Mouse (Mus musculus) lung, postnatal 0 days (tissue): ENCODE results near the gene Itprip. TPM values are rescaled to one million over a fixed set of nuclear protein-coding genes. Genes with fewer than 3 reads are reported as not detected.
A peak's percentile ranks its signal among the peaks of the same experiment; 100 is the strongest.

ENCODE experiments used
- ATAC-seq: fragments of 200-750 bp; cut with Nextera tagmentation; 2 replicates; pipeline ENCODE4 v1.8.0; 2017; ENCODE audit warnings: moderate library complexity
- DNase-seq: peaks from one replicate; pipeline ENCODE4 v3.0.0-alpha.2; 2016; ENCODE audit warnings: low spot score
- H3K27ac ChIP-seq: fragments of 300-500 bp; sonication (generic); 2 replicates; pipeline ENCODE4 v1.5.1; 2014; ENCODE audit warnings: antibody characterized with exemption, mild to moderate bottlenecking, low read length, mixed read lengths
- H3K27me3 ChIP-seq: fragments of 300-500 bp; sonication (generic); replicated peaks from 2 replicates; pipeline ENCODE4 v1.6.1; 2014; ENCODE audit warnings: low read length, mixed read lengths; ENCODE audit not compliant: insufficient read depth
- H3K36me3 ChIP-seq: fragments of 300-500 bp; sonication (generic); 2 replicates; pipeline ENCODE4 v1.6.1; 2014; ENCODE audit warnings: low read length, mixed read lengths; ENCODE audit not compliant: insufficient read depth
- H3K4me1 ChIP-seq: fragments of 300-500 bp; sonication (generic); 2 replicates; pipeline ENCODE4 v1.6.1; 2014; ENCODE audit warnings: antibody characterized with exemption, low read depth, low read length, mixed read lengths; ENCODE audit not compliant: insufficient read depth
- H3K4me2 ChIP-seq: fragments of 300-500 bp; sonication (generic); replicated peaks from 2 replicates; pipeline ENCODE4 v1.6.1; 2014; ENCODE audit warnings: low read depth, mild to moderate bottlenecking, low read length, moderate library complexity, mixed read lengths
- H3K4me3 ChIP-seq: fragments of 300-500 bp; sonication (generic); 2 replicates; pipeline ENCODE4 v1.5.1; 2014; ENCODE audit warnings: low read depth, low read length
- H3K9ac ChIP-seq: fragments of 300-500 bp; sonication (generic); replicated peaks from 2 replicates; pipeline ENCODE4 v1.6.1; 2014; ENCODE audit warnings: low read depth, mild to moderate bottlenecking
- H3K9me3 ChIP-seq: fragments of 300-500 bp; sonication (generic); 2 replicates; pipeline ENCODE4 v1.6.1; 2016; ENCODE audit warnings: low read length, mixed read lengths
- CTCF ChIP-seq: IDR thresholded peaks from 2 replicates; pipeline ENCODE4 v1.5.1; 2016; ENCODE audit warnings: antibody characterized with exemption, mild to moderate bottlenecking
- EP300 ChIP-seq: IDR thresholded peaks from 2 replicates; pipeline ENCODE4 v1.6.1; 2016; ENCODE audit warnings: antibody characterized with exemption, mild to moderate bottlenecking, control low read depth
- WGBS: fragments of 180-500 bp; shearing (Covaris S2); extraction: QIAGEN DNeasy Blood & Tissue Kit; methylation state at CpG from one replicate; pipeline ENCODE4 v1.1.7; 2014; 5-methylcytosine and 5-hydroxymethylcytosine counted together
- polyA plus RNA-seq: library from polyadenylated mRNA; unstranded; fragments of >200 nt; fragmentation: Nextera tagmentation; extraction: Ambion mirVana; gene quantifications from 2 replicates; pipeline ENCODE4 v1.2.1, GENCODE M21; 2015

Gene Itprip
- polyA plus RNA-seq, 1 experiment from 2014 or later: 15.6 TPM

GRCm38 (mm10) chr19:47891562-47892312, 27.4 kb downstream of the Itprip start:
- no peaks in the 10 kb centered on the region; the same call in 1 of the 2 replicates for H3K4me1 ChIP-seq
- no peaks in the 10 kb centered on the region for H3K27me3 ChIP-seq
- H3K4me2 ChIP-seq: peak overlapping the region; percentile 39; the same call in 1 of the 2 replicates
- H3K27ac ChIP-seq: peak overlapping the region; percentile 78
- WGBS: 45% methylated on average over 11 of the region's 11 CpGs
- H3K36me3 ChIP-seq: peaks cover 27% of the 10 kb centered on the region
- H3K4me3 ChIP-seq: no peak overlapping the region
- H3K9me3 ChIP-seq: no peaks in the 10 kb centered on the region
- peak; percentile 80 for ATAC-seq
- H3K9ac ChIP-seq: no peak overlapping the region
- DNase-seq: peak; percentile 81
- TF ChIP-seq CTCF (no peak), EP300 (peak; percentile 61)

GRCm38 (mm10) chr19:47890489-47891130, 28.5 kb downstream of the Itprip start:
- Histone ChIP-seq H3K4me2 (peak overlapping the region; percentile 39), H3K9ac (no peak overlapping the region), H3K36me3 (peaks cover 18% of the 10 kb centered on the region; the same call in 1 of the 2 replicates), H3K27ac (peak overlapping the region; percentile 78), H3K4me3 (peak overlapping the region; percentile 23), H3K27me3 (no peaks in the 10 kb centered on the region), H3K9me3 (no peaks in the 10 kb centered on the region), H3K4me1 (peaks cover 8% of the 10 kb centered on the region; the same call in 1 of the 2 replicates)
- TF ChIP-seq EP300 (peak; percentile 82), CTCF (no peak)
- ATAC-seq (peak; percentile 39), DNase-seq (peak; percentile 72)
- 25% methylated on average over 10 of the region's 10 CpGs for WGBS

- peaks cover 8% of the 10 kb centered on the region; the same call in 1 of the 2 replicates for H3K4me1 ChIP-seq
- H3K9ac ChIP-seq: no peak overlapping the region
- DNase-seq (no peak), ATAC-seq (no peak)
- no peak overlapping the region for H3K27ac ChIP-seq
- H3K27me3 ChIP-seq: no peaks in the 10 kb centered on the region
- H3K4me3 ChIP-seq: no peak overlapping the region
- TF ChIP-seq CTCF (no peak), EP300 (no peak)
- no peaks in the 10 kb centered on the region for H3K9me3 ChIP-seq
- H3K4me2 ChIP-seq: no peak overlapping the region
- 0 out of 2 replicates have a peak, but pooled peaks cover under 1% of the 10 kb centered on the region for H3K36me3 ChIP-seq
- WGBS: 87% methylated on average over 8 of the region's 8 CpGs
Measured at GRCm38 (mm10) chr19:47888037-47888436, 31.1 kb downstream of the Itprip start.

GRCm38 (mm10) chr19:47887417-47887816, 31.7 kb downstream of the Itprip start:
- Histone ChIP-seq H3K36me3 (no peaks in the 10 kb centered on the region), H3K4me1 (peaks cover 8% of the 10 kb centered on the region; the same call in 1 of the 2 replicates), H3K9me3 (no peaks in the 10 kb centered on the region), H3K27me3 (no peaks in the 10 kb centered on the region), H3K9ac (no peak overlapping the region), H3K4me2 (no peak overlapping the region), H3K27ac (no peak overlapping the region), H3K4me3 (no peak overlapping the region)
- WGBS: 83% methylated on average over 10 of the region's 10 CpGs
- TF ChIP-seq CTCF: no peak
- TF ChIP-seq EP300: no peak
- no peak for ATAC-seq
- DNase-seq: no peak

- ATAC-seq: peak; percentile 70
- Histone ChIP-seq H3K36me3 (no peaks in the 10 kb centered on the region), H3K9ac (no peak overlapping the region), H3K4me2 (no peak overlapping the region), H3K4me3 (no peak overlapping the region), H3K4me1 (peaks cover 8% of the 10 kb centered on the region; the same call in 1 of the 2 replicates), H3K27ac (no peak overlapping the region), H3K27me3 (no peaks in the 10 kb centered on the region), H3K9me3 (no peaks in the 10 kb centered on the region)
- TF ChIP-seq CTCF (peak; percentile 32), EP300 (peak; percentile 97)
- WGBS: 14% methylated on average over 7 of the region's 7 CpGs
- peak; percentile 94 for DNase-seq
Measured at GRCm38 (mm10) chr19:47886617-47887016, 32.5 kb downstream of the Itprip start.

- Histone ChIP-seq H3K9ac (no peak overlapping the region), H3K27me3 (no peaks in the 10 kb centered on the region), H3K4me3 (no peak overlapping the region), H3K27ac (0 out of 2 replicates have a peak overlapping the region, but pooled peaks have one; percentile 39), H3K9me3 (no peaks in the 10 kb centered on the region), H3K4me1 (peaks cover 8% of the 10 kb centered on the region; the same call in 1 of the 2 replicates), H3K36me3 (no peaks in the 10 kb centered on the region), H3K4me2 (no peak overlapping the region)
- no peak for ATAC-seq
- TF ChIP-seq EP300 (no peak), CTCF (no peak)
- DNase-seq: peak; percentile 16
- WGBS: 54% methylated on average over 11 of the region's 11 CpGs
Measured at GRCm38 (mm10) chr19:47885886-47886285, 33.2 kb downstream of the Itprip start.
